Mouse (Mus musculus) erythroblast, embryonic 14.5 days (primary cell): ENCODE measurements around the gene Nxph3. TPM values are rescaled to one million over a fixed set of nuclear protein-coding genes. Genes with fewer than 3 reads are reported as not detected.

Experiments
- H3K27me3 ChIP-seq: 2 replicates; pipeline ENCODE4 v1.6.1; 2012; ENCODE audit warnings: inconsistent platforms; ENCODE audit not compliant: control insufficient read depth
- H3K36me3 ChIP-seq: 2 replicates; pipeline ENCODE4 v1.6.1; 2012; ENCODE audit warnings: mild to moderate bottlenecking, inconsistent platforms; ENCODE audit not compliant: control insufficient read depth
- H3K4me1 ChIP-seq: 2 replicates; pipeline ENCODE4 v1.6.1; 2012; ENCODE audit warnings: inconsistent platforms; ENCODE audit not compliant: control insufficient read depth
- H3K4me3 ChIP-seq: replicated peaks from 2 replicates; pipeline ENCODE3; 2012; ENCODE audit warnings: moderate library complexity, mild to moderate bottlenecking, inconsistent platforms
- H3K9me3 ChIP-seq: 2 replicates; pipeline ENCODE4 v1.6.1; 2012; ENCODE audit warnings: low read length, inconsistent platforms, mixed read lengths; ENCODE audit not compliant: control insufficient read depth
- GATA1 ChIP-seq: IDR thresholded peaks from 2 replicates; pipeline ENCODE4 v1.6.1; 2012; ENCODE audit warnings: low read length, inconsistent platforms, mixed read lengths
- TAL1 ChIP-seq: IDR thresholded peaks from 3 replicates; pipeline ENCODE4 v1.6.1; 2012; ENCODE audit warnings: low read length, inconsistent platforms, mixed read lengths
- polyA plus RNA-seq: library from polyadenylated mRNA; stranded (reverse); fragments of >175 nt; gene quantifications from 2 replicates; pipeline ENCODE4 v1.2.3, GENCODE M21; 2012

Gene Nxph3
- polyA plus RNA-seq, 1 experiment: not detected

GRCm38 (mm10) chr11:95544546-95545327, 30.4 kb upstream of the Nxph3 start:
- Histone ChIP-seq H3K4me1 (no peaks in the 10 kb centered on the region), H3K27me3 (no peaks in the 10 kb centered on the region; the same call in 1 of the 2 replicates), H3K4me3 (no peak overlapping the region), H3K36me3 (no peaks in the 10 kb centered on the region), H3K9me3 (no peaks in the 10 kb centered on the region)
- TF ChIP-seq TAL1 (no peak), GATA1 (no peak)

GRCm38 (mm10) chr11:95540637-95541385, 26.4 kb upstream of the Nxph3 start:
- Histone ChIP-seq H3K36me3 (no peaks in the 10 kb centered on the region), H3K4me1 (no peaks in the 10 kb centered on the region), H3K9me3 (peaks cover 7% of the 10 kb centered on the region; the same call in 1 of the 2 replicates), H3K4me3 (no peak overlapping the region), H3K27me3 (no peaks in the 10 kb centered on the region; the same call in 1 of the 2 replicates)
- TF ChIP-seq GATA1: no peak
- no peak for TF ChIP-seq TAL1

GRCm38 (mm10) chr11:95538378-95539104, 24.2 kb upstream of the Nxph3 start:
- H3K9me3 ChIP-seq: peaks cover 7% of the 10 kb centered on the region; the same call in 1 of the 2 replicates
- H3K4me1 ChIP-seq: no peaks in the 10 kb centered on the region
- no peaks in the 10 kb centered on the region for H3K36me3 ChIP-seq
- no peaks in the 10 kb centered on the region; the same call in 1 of the 2 replicates for H3K27me3 ChIP-seq
- no peak overlapping the region for H3K4me3 ChIP-seq
- TF ChIP-seq TAL1: no peak
- no peak for TF ChIP-seq GATA1

GRCm38 (mm10) chr11:95533484-95534160, 19.3 kb upstream of the Nxph3 start:
- Histone ChIP-seq H3K36me3 (no peaks in the 10 kb centered on the region), H3K9me3 (peaks cover 7% of the 10 kb centered on the region; the same call in 1 of the 2 replicates), H3K27me3 (no peaks in the 10 kb centered on the region), H3K4me1 (no peaks in the 10 kb centered on the region), H3K4me3 (no peak overlapping the region)
- TF ChIP-seq GATA1 (no peak), TAL1 (no peak)

GRCm38 (mm10) chr11:95532353-95533072, 18.1 kb upstream of the Nxph3 start:
- Histone ChIP-seq H3K4me3 (no peak overlapping the region), H3K4me1 (no peaks in the 10 kb centered on the region), H3K36me3 (no peaks in the 10 kb centered on the region), H3K9me3 (peaks cover 4% of the 10 kb centered on the region; the same call in 1 of the 2 replicates), H3K27me3 (no peaks in the 10 kb centered on the region)
- no peak for TF ChIP-seq TAL1
- TF ChIP-seq GATA1: no peak

- peaks cover 2% of the 10 kb centered on the region; the same call in 1 of the 2 replicates for H3K27me3 ChIP-seq
- H3K36me3 ChIP-seq: no peaks in the 10 kb centered on the region
- H3K4me1 ChIP-seq: no peaks in the 10 kb centered on the region
- no peak overlapping the region for H3K4me3 ChIP-seq
- H3K9me3 ChIP-seq: no peaks in the 10 kb centered on the region
- TF ChIP-seq GATA1: no peak
- TF ChIP-seq TAL1: no peak
These were observed 13.9 kb upstream of the Nxph3 start for GRCm38 (mm10) chr11:95528231-95528630.

GRCm38 (mm10) chr11:95527307-95527706, 12.9 kb upstream of the Nxph3 start:
- no peaks in the 10 kb centered on the region for H3K9me3 ChIP-seq
- no peak overlapping the region for H3K4me3 ChIP-seq
- peaks cover 4% of the 10 kb centered on the region; the same call in 1 of the 2 replicates for H3K27me3 ChIP-seq
- H3K36me3 ChIP-seq: no peaks in the 10 kb centered on the region
- TF ChIP-seq TAL1 (no peak), GATA1 (no peak)
- H3K4me1 ChIP-seq: no peaks in the 10 kb centered on the region

GRCm38 (mm10) chr11:95521563-95521962, 7.2 kb upstream of the Nxph3 start:
- Histone ChIP-seq H3K4me1 (peaks cover 12% of the 10 kb centered on the region), H3K4me3 (no peak overlapping the region), H3K27me3 (peaks cover 31% of the 10 kb centered on the region), H3K9me3 (no peaks in the 10 kb centered on the region), H3K36me3 (no peaks in the 10 kb centered on the region)
- no peak for TF ChIP-seq TAL1
- no peak for TF ChIP-seq GATA1
